Mouse (Mus musculus): ENCODE measurements around the gene Krt28. TPM values are rescaled to one million over a fixed set of nuclear protein-coding genes. Genes with fewer than 3 reads are reported as not detected.

Gene Krt28
- polyA plus RNA-seq, 1 experiment from 2014 or later = 0.18 TPM

DNA sequence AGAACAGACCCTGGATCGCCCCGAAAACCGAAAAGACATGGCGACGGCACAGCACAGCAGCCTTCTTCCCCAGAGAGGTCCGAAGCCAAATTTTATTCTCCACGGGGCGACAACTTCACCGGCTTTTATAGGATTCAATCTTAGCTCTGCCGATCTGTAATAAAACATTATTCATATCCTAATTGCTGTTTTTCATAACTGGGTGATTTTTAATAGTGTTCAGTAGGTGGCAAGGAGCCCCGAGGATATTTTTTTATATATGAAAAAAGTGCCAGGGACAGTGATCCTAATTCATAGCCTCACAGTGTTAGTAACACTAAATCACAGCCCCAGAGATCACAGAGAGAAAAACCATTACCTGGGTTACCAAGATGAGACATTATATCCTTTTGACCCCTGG, 36.8 kb downstream of the Krt28 start, which contains the start of gene Krt26:
TSS of gene Krt26 (minus strand) at position 101 of the 400 bp plus-strand sequence.
- Histone ChIP-seq H3K27me3 (ENCODE audit: control insufficient read depth, insufficient read depth, low read length) (no peaks in the 10 kb centered on the region), H3K36me3 (ENCODE audit: control insufficient read depth, insufficient read depth, low read length) (no peaks in the 10 kb centered on the region), H3K9me3 (ENCODE audit: control insufficient read depth, low read length) (no peaks in the 10 kb centered on the region), H3K4me3 (ENCODE audit: low read length) (no peak within 1 kb of the TSS), H3K9ac (ENCODE audit: low read depth, low read length) (no peak within 1 kb of the TSS), H3K27ac (ENCODE audit: low read depth, low read length) (no peak within 1 kb of the TSS), H3K4me1 (ENCODE audit: control insufficient read depth, insufficient read depth, low read length) (no peaks in the 10 kb centered on the region), H3K4me2 (replicated peaks; ENCODE audit: low read depth, low read length) (no peak within 1 kb of the TSS)
- WGBS = 94% methylated on average over 11 of the region's 11 CpGs
- ATAC-seq (ENCODE audit: low FRiP score, low TSS enrichment) = no peak

DNA sequence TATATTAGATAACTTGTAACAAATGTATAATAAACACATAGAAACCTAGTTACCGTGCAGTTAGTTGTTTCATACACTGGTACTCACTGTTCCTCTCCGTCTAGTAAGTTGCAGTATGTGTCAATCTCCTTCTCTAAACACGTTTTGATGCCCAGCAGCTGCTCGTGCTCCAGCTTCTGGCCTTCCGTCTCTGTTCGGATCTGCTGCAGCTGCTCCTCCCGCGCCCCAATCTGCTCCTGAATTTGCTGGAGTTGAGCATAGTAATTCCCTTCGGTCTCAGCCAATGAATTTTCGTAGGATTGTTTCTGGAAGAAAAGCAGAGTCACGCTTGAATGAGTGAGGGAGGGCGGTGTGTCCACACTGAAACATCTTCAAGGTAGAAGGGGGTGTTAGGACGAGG, 41.3 kb downstream of the Krt28 start:
- Histone ChIP-seq H3K4me3 (ENCODE audit: low read length) (no peak overlapping the region), H3K9ac (ENCODE audit: low read depth, low read length) (no peak overlapping the region), H3K9me3 (ENCODE audit: control insufficient read depth, low read length) (no peaks in the 10 kb centered on the region), H3K4me1 (ENCODE audit: control insufficient read depth, insufficient read depth, low read length) (no peaks in the 10 kb centered on the region), H3K36me3 (ENCODE audit: control insufficient read depth, insufficient read depth, low read length) (no peaks in the 10 kb centered on the region), H3K27ac (ENCODE audit: low read depth, low read length) (no peak overlapping the region), H3K27me3 (ENCODE audit: control insufficient read depth, insufficient read depth, low read length) (no peaks in the 10 kb centered on the region), H3K4me2 (replicated peaks; ENCODE audit: low read depth, low read length) (no peak overlapping the region)
- no peak for ATAC-seq (ENCODE audit: low FRiP score, low TSS enrichment)
- WGBS = 46% methylated on average over 13 of the region's 13 CpGs

DNA sequence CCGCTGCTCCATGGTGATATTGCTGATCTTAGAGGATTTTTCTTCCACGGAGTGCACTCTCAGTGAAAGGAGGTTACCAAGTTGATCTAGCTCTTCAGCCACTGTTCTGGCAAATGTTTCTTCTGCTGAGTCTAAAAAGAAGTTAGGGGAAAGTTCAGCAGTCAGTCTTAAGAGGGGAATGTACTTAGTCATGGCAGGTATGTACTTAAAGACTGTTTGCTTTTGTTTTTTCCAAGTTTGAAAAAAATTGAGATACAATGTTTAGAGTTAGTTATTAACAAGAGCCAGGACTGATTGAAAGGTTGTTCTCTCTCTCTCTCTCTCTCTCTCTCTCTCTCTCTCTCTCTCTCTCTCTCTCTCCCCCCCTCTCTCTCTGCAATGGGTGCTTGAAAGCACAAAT, 45.0 kb downstream of the Krt28 start:
- no peaks in the 10 kb centered on the region for H3K9me3 ChIP-seq (ENCODE audit: control insufficient read depth, low read length)
- WGBS = 72% methylated on average over 2 of the region's 2 CpGs
- no peak for ATAC-seq (ENCODE audit: low FRiP score, low TSS enrichment)
- H3K36me3 ChIP-seq (ENCODE audit: control insufficient read depth, insufficient read depth, low read length) = no peaks in the 10 kb centered on the region
- no peak overlapping the region for H3K27ac ChIP-seq (ENCODE audit: low read depth, low read length)
- H3K9ac ChIP-seq (ENCODE audit: low read depth, low read length) = no peak overlapping the region
- H3K4me2 ChIP-seq (replicated peaks; ENCODE audit: low read depth, low read length) = no peak overlapping the region
- H3K27me3 ChIP-seq (ENCODE audit: control insufficient read depth, insufficient read depth, low read length) = no peaks in the 10 kb centered on the region
- H3K4me1 ChIP-seq (ENCODE audit: control insufficient read depth, insufficient read depth, low read length) = 0 out of 2 replicates have a peak, but pooled peaks cover 4% of the 10 kb centered on the region
- H3K4me3 ChIP-seq (ENCODE audit: low read length) = no peak overlapping the region

DNA sequence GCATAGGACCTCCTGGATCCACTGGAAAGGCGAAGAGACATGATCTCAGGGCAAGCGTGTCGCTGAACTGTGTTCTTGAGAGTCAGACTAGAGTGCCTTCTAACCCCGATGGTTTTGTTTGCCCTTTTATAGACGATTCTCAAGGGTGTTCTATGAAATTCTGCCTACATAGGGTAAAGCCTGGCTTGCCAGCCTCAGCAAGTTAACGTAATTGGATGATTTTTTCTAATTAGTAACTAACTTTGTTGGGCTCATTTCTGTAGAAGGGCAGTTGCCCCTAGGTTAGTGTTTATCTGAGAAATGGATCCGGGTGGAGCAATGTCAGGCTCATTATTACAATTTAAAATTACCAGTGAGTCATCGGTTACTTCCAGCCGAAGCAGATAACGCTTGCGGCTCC, 51.9 kb downstream of the Krt28 start, which contains the start of gene Krt25:
TSS of gene Krt25 (minus strand) at position 101 of the 400 bp plus-strand sequence.
- WGBS = 93% methylated on average over 11 of the region's 11 CpGs
- ATAC-seq (ENCODE audit: low FRiP score, low TSS enrichment) = no peak
- no peaks in the 10 kb centered on the region for H3K9me3 ChIP-seq (ENCODE audit: control insufficient read depth, low read length)
- no peak within 1 kb of the TSS for H3K4me3 ChIP-seq (ENCODE audit: low read length)
- H3K36me3 ChIP-seq (ENCODE audit: control insufficient read depth, insufficient read depth, low read length) = no peaks in the 10 kb centered on the region
- H3K4me2 ChIP-seq (replicated peaks; ENCODE audit: low read depth, low read length) = no peak within 1 kb of the TSS
- no peak within 1 kb of the TSS for H3K27ac ChIP-seq (ENCODE audit: low read depth, low read length)
- no peaks in the 10 kb centered on the region for H3K27me3 ChIP-seq (ENCODE audit: control insufficient read depth, insufficient read depth, low read length)
- 0 out of 2 replicates have a peak, but pooled peaks cover 3% of the 10 kb centered on the region for H3K4me1 ChIP-seq (ENCODE audit: control insufficient read depth, insufficient read depth, low read length)
- H3K9ac ChIP-seq (ENCODE audit: low read depth, low read length) = no peak within 1 kb of the TSS

DNA sequence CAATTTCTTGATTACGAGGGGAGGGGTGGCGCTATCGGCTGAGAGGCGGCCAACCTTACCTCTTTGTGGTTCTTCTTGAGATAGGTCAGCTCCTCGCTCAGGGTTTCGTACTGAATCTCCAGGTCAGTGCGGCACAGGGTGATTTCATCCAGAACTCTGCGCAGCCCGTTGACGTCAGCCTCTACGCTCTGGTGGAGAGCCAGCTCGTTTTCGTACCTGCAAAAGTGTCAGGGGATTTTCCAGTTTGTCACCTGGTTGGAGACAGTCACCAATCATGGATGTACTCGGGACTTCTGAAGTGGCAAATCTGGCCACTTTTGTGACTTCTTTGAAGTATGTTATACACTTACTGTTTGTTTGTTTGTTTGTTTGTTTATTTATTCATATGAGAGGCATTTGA, 53.6 kb downstream of the Krt28 start:
- no peak overlapping the region for H3K9ac ChIP-seq (ENCODE audit: low read depth, low read length)
- ATAC-seq (ENCODE audit: low FRiP score, low TSS enrichment) = no peak
- no peaks in the 10 kb centered on the region for H3K27me3 ChIP-seq (ENCODE audit: control insufficient read depth, insufficient read depth, low read length)
- no peaks in the 10 kb centered on the region for H3K9me3 ChIP-seq (ENCODE audit: control insufficient read depth, low read length)
- H3K27ac ChIP-seq (ENCODE audit: low read depth, low read length) = no peak overlapping the region
- H3K36me3 ChIP-seq (ENCODE audit: control insufficient read depth, insufficient read depth, low read length) = no peaks in the 10 kb centered on the region
- WGBS = 87% methylated on average over 14 of the region's 14 CpGs
- H3K4me1 ChIP-seq (ENCODE audit: control insufficient read depth, insufficient read depth, low read length) = no peaks in the 10 kb centered on the region
- no peak overlapping the region for H3K4me3 ChIP-seq (ENCODE audit: low read length)
- no peak overlapping the region for H3K4me2 ChIP-seq (replicated peaks; ENCODE audit: low read depth, low read length)

DNA sequence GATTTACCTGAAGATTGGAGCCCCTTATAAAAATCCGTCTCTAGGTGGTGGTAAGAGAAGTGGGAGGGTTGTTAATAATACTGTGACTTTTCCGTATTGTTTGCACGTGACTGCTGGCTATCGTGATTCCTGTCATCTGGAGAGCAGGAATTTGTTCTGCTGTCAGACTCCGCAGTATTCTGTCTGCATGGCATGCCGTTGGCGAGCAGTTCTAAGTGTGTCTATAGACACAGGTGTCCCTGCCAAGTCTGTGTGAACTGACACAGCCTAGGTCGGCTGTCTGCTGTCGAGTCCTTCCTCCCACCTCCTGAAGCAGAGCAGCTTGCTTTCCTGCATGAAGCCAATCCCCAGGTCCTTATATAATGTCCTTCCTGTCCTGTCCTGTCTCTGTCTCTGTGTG, 55.6 kb downstream of the Krt28 start:
- no peak overlapping the region for H3K27ac ChIP-seq (ENCODE audit: low read depth, low read length)
- ATAC-seq (ENCODE audit: low FRiP score, low TSS enrichment) = no peak
- WGBS = 74% methylated on average over 9 of the region's 9 CpGs
- H3K9me3 ChIP-seq (ENCODE audit: control insufficient read depth, low read length) = no peaks in the 10 kb centered on the region
- H3K27me3 ChIP-seq (ENCODE audit: control insufficient read depth, insufficient read depth, low read length) = no peaks in the 10 kb centered on the region
- no peaks in the 10 kb centered on the region for H3K4me1 ChIP-seq (ENCODE audit: control insufficient read depth, insufficient read depth, low read length)
- H3K9ac ChIP-seq (ENCODE audit: low read depth, low read length) = no peak overlapping the region
- no peak overlapping the region for H3K4me2 ChIP-seq (replicated peaks; ENCODE audit: low read depth, low read length)
- H3K4me3 ChIP-seq (ENCODE audit: low read length) = no peak overlapping the region
- H3K36me3 ChIP-seq (ENCODE audit: control insufficient read depth, insufficient read depth, low read length) = no peaks in the 10 kb centered on the region

DNA sequence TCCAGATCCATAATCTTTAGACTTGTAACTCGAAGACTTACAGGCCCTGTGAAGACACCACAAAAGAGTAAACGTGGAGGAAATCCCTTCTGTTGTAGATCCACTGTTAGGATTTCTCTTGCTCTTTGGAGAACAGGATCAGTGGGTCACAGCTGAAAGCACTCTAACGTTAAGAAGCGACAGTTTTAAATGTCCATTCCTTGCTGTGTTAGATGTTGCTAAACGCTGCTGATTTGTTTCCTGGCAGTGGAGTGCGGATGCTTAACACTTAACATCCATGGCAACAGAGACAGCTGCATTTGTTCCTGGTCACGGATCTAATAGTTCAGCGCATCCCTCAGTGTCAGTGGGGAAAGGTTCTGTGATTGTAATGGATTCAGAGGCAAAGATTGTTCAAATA, 58.2 kb downstream of the Krt28 start:
- no peaks in the 10 kb centered on the region for H3K27me3 ChIP-seq (ENCODE audit: control insufficient read depth, insufficient read depth, low read length)
- no peaks in the 10 kb centered on the region for H3K4me1 ChIP-seq (ENCODE audit: control insufficient read depth, insufficient read depth, low read length)
- no peak for ATAC-seq (ENCODE audit: low FRiP score, low TSS enrichment)
- H3K9ac ChIP-seq (ENCODE audit: low read depth, low read length) = no peak overlapping the region
- no peak overlapping the region for H3K4me2 ChIP-seq (replicated peaks; ENCODE audit: low read depth, low read length)
- H3K9me3 ChIP-seq (ENCODE audit: control insufficient read depth, low read length) = no peaks in the 10 kb centered on the region
- no peak overlapping the region for H3K4me3 ChIP-seq (ENCODE audit: low read length)
- H3K36me3 ChIP-seq (ENCODE audit: control insufficient read depth, insufficient read depth, low read length) = no peaks in the 10 kb centered on the region
- WGBS = 44% methylated on average over 8 of the region's 8 CpGs
- H3K27ac ChIP-seq (ENCODE audit: low read depth, low read length) = no peak overlapping the region

Other genes with a start within 250 kb of the Krt28 start
- 0.13 TPM in 1 of 2 replicates, not detected in the other for gene Ccr7, start 219.8 kb downstream of the Krt28 start, polyA plus RNA-seq (2014; fragmentation: Nextera tagmentation; extraction: Ambion mirVana)
- gene Smarce1, start 143.9 kb downstream of the Krt28 start, polyA plus RNA-seq (2014; fragmentation: Nextera tagmentation; extraction: Ambion mirVana) = 190 and 229 TPM in 2 replicates
- 0.11 and 0.51 TPM in 2 replicates for gene Krt222, start 130.8 kb downstream of the Krt28 start, polyA plus RNA-seq (2014; fragmentation: Nextera tagmentation; extraction: Ambion mirVana)
- not detected in 2 replicates for gene Krt24, start 89.6 kb downstream of the Krt28 start, polyA plus RNA-seq (2014; fragmentation: Nextera tagmentation; extraction: Ambion mirVana)
- gene Krt25, start 52.0 kb downstream of the Krt28 start, polyA plus RNA-seq (2014; fragmentation: Nextera tagmentation; extraction: Ambion mirVana) = not detected in 2 replicates
- gene Krt26, start 36.9 kb downstream of the Krt28 start, polyA plus RNA-seq (2014; fragmentation: Nextera tagmentation; extraction: Ambion mirVana) = not detected in 2 replicates
- gene Krt27, start 23.8 kb downstream of the Krt28 start, polyA plus RNA-seq (2014; fragmentation: Nextera tagmentation; extraction: Ambion mirVana) = not detected in 2 replicates
- gene Krt10, start 14.5 kb upstream of the Krt28 start, polyA plus RNA-seq (2014; fragmentation: Nextera tagmentation; extraction: Ambion mirVana) = 31.3 and 37.5 TPM in 2 replicates
- gene Krt12, start 47.4 kb upstream of the Krt28 start, polyA plus RNA-seq (2014; fragmentation: Nextera tagmentation; extraction: Ambion mirVana) = not detected in 2 replicates
- 0.22 and 0.36 TPM in 2 replicates for gene Krt20, start 63.2 kb upstream of the Krt28 start, polyA plus RNA-seq (2014; fragmentation: Nextera tagmentation; extraction: Ambion mirVana)
- gene Krt23, start 118.2 kb upstream of the Krt28 start, polyA plus RNA-seq (2014; fragmentation: Nextera tagmentation; extraction: Ambion mirVana) = 24.7 and 33.3 TPM in 2 replicates
- gene Krt39, start 146.4 kb upstream of the Krt28 start, polyA plus RNA-seq (2014; fragmentation: Nextera tagmentation; extraction: Ambion mirVana) = 0.43 and 0.69 TPM in 2 replicates
- not detected in 2 replicates for gene Krt40, start 168.3 kb upstream of the Krt28 start, polyA plus RNA-seq (2014; fragmentation: Nextera tagmentation; extraction: Ambion mirVana)
- gene Krtap3-3, start 176.0 kb upstream of the Krt28 start, polyA plus RNA-seq (2014; fragmentation: Nextera tagmentation; extraction: Ambion mirVana) = not detected in 2 replicates
- gene Krtap3-2, start 181.9 kb upstream of the Krt28 start, polyA plus RNA-seq (2014; fragmentation: Nextera tagmentation; extraction: Ambion mirVana) = not detected in 2 replicates
- not detected in 2 replicates for gene Gm11939, start 184.6 kb upstream of the Krt28 start, polyA plus RNA-seq (2014; fragmentation: Nextera tagmentation; extraction: Ambion mirVana)
- gene Krtap3-1, start 191.7 kb upstream of the Krt28 start, polyA plus RNA-seq (2014; fragmentation: Nextera tagmentation; extraction: Ambion mirVana) = not detected in 2 replicates
- not detected in 2 replicates for gene Krtap1-5, start 206.1 kb upstream of the Krt28 start, polyA plus RNA-seq (2014; fragmentation: Nextera tagmentation; extraction: Ambion mirVana)
- not detected in 2 replicates for gene Krtap1-4, start 208.8 kb upstream of the Krt28 start, polyA plus RNA-seq (2014; fragmentation: Nextera tagmentation; extraction: Ambion mirVana)
- not detected in 2 replicates for gene Krtap1-3, start 216.4 kb upstream of the Krt28 start, polyA plus RNA-seq (2014; fragmentation: Nextera tagmentation; extraction: Ambion mirVana)
- gene Krtap9-3, start 223.2 kb upstream of the Krt28 start, polyA plus RNA-seq (2014; fragmentation: Nextera tagmentation; extraction: Ambion mirVana) = not detected in 2 replicates
- not detected in 2 replicates for gene Gm11938, start 228.4 kb upstream of the Krt28 start, polyA plus RNA-seq (2014; fragmentation: Nextera tagmentation; extraction: Ambion mirVana)
- not detected in 2 replicates for gene Gm11937, start 235.3 kb upstream of the Krt28 start, polyA plus RNA-seq (2014; fragmentation: Nextera tagmentation; extraction: Ambion mirVana)
- not detected in 2 replicates for gene Krtap2-4, start 239.9 kb upstream of the Krt28 start, polyA plus RNA-seq (2014; fragmentation: Nextera tagmentation; extraction: Ambion mirVana)
- not detected in 2 replicates for gene Gm11562, start 245.5 kb upstream of the Krt28 start, polyA plus RNA-seq (2014; fragmentation: Nextera tagmentation; extraction: Ambion mirVana)

Data from kidney, embryonic 14.5 days (tissue).